Mouse (Mus musculus) midbrain, embryonic 14.5 days (tissue): ENCODE measurements around the gene Arhgap1. TPM values are rescaled to one million over a fixed set of nuclear protein-coding genes. Genes with fewer than 3 reads are reported as not detected.

Source experiments
- ATAC-seq: fragments of 200-750 bp; cut with Nextera tagmentation; 2 replicates; pipeline ENCODE4 v1.8.0; 2017; ENCODE audit warnings: moderate number of reproducible peaks, moderate library complexity; ENCODE audit not compliant: low FRiP score, low TSS enrichment
- DNase-seq: peaks from one replicate; pipeline ENCODE4 v3.0.0-alpha.2; 2015
- H3K27ac ChIP-seq: fragments of 300-500 bp; sonication (generic); replicated peaks from 2 replicates; pipeline ENCODE4 v1.5.1; 2014; ENCODE audit warnings: mild to moderate bottlenecking, low read depth, low read length, moderate library complexity
- H3K27me3 ChIP-seq: fragments of 300-500 bp; sonication (generic); 2 replicates; pipeline ENCODE4 v1.6.1; 2014; ENCODE audit warnings: low read length, control low read depth, mixed read lengths; ENCODE audit not compliant: control insufficient read depth, insufficient read depth
- H3K36me3 ChIP-seq: fragments of 300-500 bp; sonication (generic); 2 replicates; pipeline ENCODE4 v1.6.1; 2014; ENCODE audit warnings: low read length, control low read depth; ENCODE audit not compliant: control insufficient read depth, insufficient read depth
- H3K4me1 ChIP-seq: fragments of 300-500 bp; sonication (generic); 2 replicates; pipeline ENCODE4 v1.6.1; 2014; ENCODE audit warnings: mild to moderate bottlenecking, antibody characterized with exemption, low read length, control low read depth; ENCODE audit not compliant: control insufficient read depth, insufficient read depth
- H3K4me2 ChIP-seq: fragments of 300-500 bp; sonication (generic); 2 replicates; pipeline ENCODE4 v1.6.1; 2014; ENCODE audit warnings: mild to moderate bottlenecking, low read length, moderate library complexity
- H3K4me3 ChIP-seq: fragments of 300-500 bp; sonication (generic); replicated peaks from 2 replicates; pipeline ENCODE4 v1.5.1; 2014; ENCODE audit warnings: low read depth, low read length
- H3K9ac ChIP-seq: fragments of 300-500 bp; sonication (generic); replicated peaks from 2 replicates; pipeline ENCODE4 v1.6.1; 2014; ENCODE audit warnings: mild to moderate bottlenecking, low read length, moderate library complexity
- H3K9me3 ChIP-seq: fragments of 300-500 bp; sonication (generic); 2 replicates; pipeline ENCODE4 v1.6.1; 2016; ENCODE audit warnings: low read length, control low read depth, mixed read lengths; ENCODE audit not compliant: control insufficient read depth
- WGBS: fragments of 180-500 bp; shearing (Covaris S2); extraction: QIAGEN DNeasy Blood & Tissue Kit; methylation state at CpG from one replicate; pipeline ENCODE4 v1.1.7; 2014; 5-methylcytosine and 5-hydroxymethylcytosine counted together
- polyA plus RNA-seq: library from polyadenylated mRNA; unstranded; fragments of >200 nt; fragmentation: Nextera tagmentation; extraction: Ambion mirVana; gene quantifications from 2 replicates; pipeline ENCODE4 v1.2.1, GENCODE M21; 2014

The Arhgap1 gene
- polyA plus RNA-seq, 1 experiment from 2014 or later, result 101 TPM

GRCm38 (mm10) chr2:91711256-91711925, 61.7 kb downstream of the Arhgap1 start:
- no peak for ATAC-seq
- H3K4me2 ChIP-seq, result peak overlapping the region; percentile 86
- H3K27me3 ChIP-seq, result no peaks in the 10 kb centered on the region
- H3K27ac ChIP-seq, result peak overlapping the region; percentile 83
- no peak for DNase-seq
- peaks cover 16% of the 10 kb centered on the region for H3K4me1 ChIP-seq
- peak overlapping the region; percentile 93 for H3K4me3 ChIP-seq
- H3K9me3 ChIP-seq, result no peaks in the 10 kb centered on the region
- 6% methylated on average over 8 of the region's 8 CpGs for WGBS
- H3K9ac ChIP-seq, result peak overlapping the region; percentile 80
- 0 out of 2 replicates have a peak, but pooled peaks cover 3% of the 10 kb centered on the region for H3K36me3 ChIP-seq

DNA sequence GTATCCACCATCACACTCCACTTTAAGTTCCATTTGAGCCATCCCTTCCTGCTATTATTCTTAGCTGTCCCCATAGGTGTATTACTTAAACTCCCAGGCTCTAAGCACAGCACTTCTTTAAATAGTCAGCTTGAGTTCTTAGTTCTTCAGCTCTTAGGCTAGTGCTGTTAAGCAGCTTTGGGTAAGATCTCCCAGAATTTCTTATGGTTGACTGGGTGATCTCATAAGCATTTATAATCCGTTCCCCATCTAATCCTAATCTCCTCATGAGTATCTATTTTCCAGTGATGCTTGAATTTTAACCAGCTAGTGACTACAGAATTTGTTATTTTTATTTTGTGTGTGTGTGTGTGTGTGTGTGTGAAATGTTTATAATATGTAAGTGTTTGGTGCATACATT, 65.3 kb downstream of the Arhgap1 start:
- no peak for DNase-seq
- WGBS, result 64% methylated on average over 1 of the region's 1 CpGs
- Histone ChIP-seq H3K4me2 (no peak overlapping the region), H3K4me3 (no peak overlapping the region), H3K9me3 (no peaks in the 10 kb centered on the region), H3K36me3 (0 out of 2 replicates have a peak, but pooled peaks cover 6% of the 10 kb centered on the region), H3K4me1 (peaks cover 7% of the 10 kb centered on the region), H3K27me3 (no peaks in the 10 kb centered on the region), H3K9ac (no peak overlapping the region), H3K27ac (no peak overlapping the region)
- no peak for ATAC-seq

DNA sequence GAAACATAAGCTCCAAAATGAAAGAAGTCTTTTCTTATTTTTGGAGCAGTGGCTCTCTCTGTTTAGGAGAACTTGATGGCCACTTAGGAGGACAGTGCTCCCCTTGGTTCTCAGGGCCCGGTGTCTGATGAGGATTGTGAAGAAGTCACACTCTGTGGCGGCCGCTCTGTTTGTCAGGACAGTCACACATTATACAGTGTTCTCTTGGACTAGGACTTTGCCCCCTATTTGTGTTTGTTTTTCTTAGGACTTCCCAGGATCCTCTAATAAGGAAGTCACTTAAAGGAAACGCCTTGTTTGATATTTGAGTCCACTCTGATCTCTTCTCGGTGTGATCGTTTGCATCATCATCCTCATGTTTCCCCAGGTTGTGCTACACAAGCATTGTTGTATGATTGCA, 68.6 kb downstream of the Arhgap1 start:
- Histone ChIP-seq H3K9me3 (no peaks in the 10 kb centered on the region), H3K36me3 (peaks cover 14% of the 10 kb centered on the region), H3K4me2 (no peak overlapping the region), H3K9ac (no peak overlapping the region), H3K27me3 (no peaks in the 10 kb centered on the region), H3K27ac (no peak overlapping the region), H3K4me3 (no peak overlapping the region), H3K4me1 (no peaks in the 10 kb centered on the region)
- no peak for DNase-seq
- WGBS, result 94% methylated on average over 6 of the region's 6 CpGs
- no peak for ATAC-seq

Other genes with a start within 250 kb of the Arhgap1 start
- 175 and 176 TPM in 2 replicates for gene 1110051M20Rik, start 205.2 kb upstream of the Arhgap1 start, polyA plus RNA-seq
- gene Lrp4, start 192.3 kb upstream of the Arhgap1 start, polyA plus RNA-seq, result 2.8 and 4.7 TPM in 2 replicates
- gene Ckap5, start 123.1 kb upstream of the Arhgap1 start, polyA plus RNA-seq, result 117 and 152 TPM in 2 replicates
- 0.11 TPM in 2 replicates for gene F2, start 13.4 kb upstream of the Arhgap1 start, polyA plus RNA-seq
- gene Zfp408, start 69 bp upstream of the Arhgap1 start, polyA plus RNA-seq, result 8.3 and 10.8 TPM in 2 replicates
- 36.3 and 45.0 TPM in 2 replicates for gene Atg13, start 60.7 kb downstream of the Arhgap1 start, polyA plus RNA-seq
- gene Harbi1, start 61.0 kb downstream of the Arhgap1 start, polyA plus RNA-seq, result 12.0 and 18.2 TPM in 2 replicates
- gene Ambra1, start 80.3 kb downstream of the Arhgap1 start, polyA plus RNA-seq, result 22.8 and 26.3 TPM in 2 replicates